Mouse (Mus musculus): ENCODE data around the gene Mrln.
"Not testable (repeated sequence)": the region's sequence is repeated elsewhere in the genome, so short reads cannot be mapped to it uniquely, and the experiment has no call there.

The Mrln gene

GRCm38 (mm10) chr10:70195279-70195678, 9.2 kb upstream of the Mrln start:
- no peak for DNase-seq (ENCODE audit: low read depth, low spot score)

GRCm38 (mm10) chr10:70195786-70196185, 8.7 kb upstream of the Mrln start:
- no peak for DNase-seq (ENCODE audit: low read depth, low spot score)

- no peak for DNase-seq (ENCODE audit: low read depth, low spot score)
Observed at GRCm38 (mm10) chr10:70196666-70197065, 7.8 kb upstream of the Mrln start.

GRCm38 (mm10) chr10:70197601-70198000, 6.9 kb upstream of the Mrln start:
- DNase-seq (ENCODE audit: low read depth, low spot score): no peak

- no peak for DNase-seq (ENCODE audit: low read depth, low spot score)
Observed at GRCm38 (mm10) chr10:70198012-70198411, 6.5 kb upstream of the Mrln start.

- DNase-seq (ENCODE audit: low read depth, low spot score): no peak
Observed at GRCm38 (mm10) chr10:70198951-70199463, 5.5 kb upstream of the Mrln start.

GRCm38 (mm10) chr10:70199466-70200210, 4.8 kb upstream of the Mrln start:
- DNase-seq (ENCODE audit: low read depth, low spot score): no peak

GRCm38 (mm10) chr10:70200889-70201500, 3.5 kb upstream of the Mrln start:
- DNase-seq (ENCODE audit: low read depth, low spot score): no peak

GRCm38 (mm10) chr10:70211281-70211680, 6.8 kb downstream of the Mrln start:
- no peak for DNase-seq (ENCODE audit: low read depth, low spot score)

- DNase-seq (ENCODE audit: low read depth, low spot score): no peak
Observed at GRCm38 (mm10) chr10:70220971-70221370, 16.5 kb downstream of the Mrln start.

GRCm38 (mm10) chr10:70222231-70222630, 17.8 kb downstream of the Mrln start:
- DNase-seq (ENCODE audit: low read depth, low spot score): not testable (repeated sequence)

GRCm38 (mm10) chr10:70224571-70224970, 20.1 kb downstream of the Mrln start:
- DNase-seq (ENCODE audit: low read depth, low spot score): no peak

GRCm38 (mm10) chr10:70225760-70226159, 21.3 kb downstream of the Mrln start:
- no peak for DNase-seq (ENCODE audit: low read depth, low spot score)

GRCm38 (mm10) chr10:70226608-70227007, 22.1 kb downstream of the Mrln start:
- no peak for DNase-seq (ENCODE audit: low read depth, low spot score)

GRCm38 (mm10) chr10:70230352-70230751, 25.9 kb downstream of the Mrln start:
- DNase-seq (ENCODE audit: low read depth, low spot score): no peak

- no peak for DNase-seq (ENCODE audit: low read depth, low spot score)
Observed at GRCm38 (mm10) chr10:70237936-70238335, 33.5 kb downstream of the Mrln start.

GRCm38 (mm10) chr10:70242751-70243444, 38.4 kb downstream of the Mrln start:
- no peak for DNase-seq (ENCODE audit: low read depth, low spot score)

GRCm38 (mm10) chr10:70244921-70245558, 40.6 kb downstream of the Mrln start, which contains the start of gene Slc16a9:
TSS of gene Slc16a9 (plus strand) at chr10:70245100.
- DNase-seq (ENCODE audit: low read depth, low spot score): no peak

- no peak for DNase-seq (ENCODE audit: low read depth, low spot score)
Observed at GRCm38 (mm10) chr10:70245559-70245945, 41.1 kb downstream of the Mrln start.

GRCm38 (mm10) chr10:70246076-70246475, 41.6 kb downstream of the Mrln start:
- no peak for DNase-seq (ENCODE audit: low read depth, low spot score)

GRCm38 (mm10) chr10:70250354-70250753, 45.9 kb downstream of the Mrln start:
- no peak for DNase-seq (ENCODE audit: low read depth, low spot score)

GRCm38 (mm10) chr10:70250766-70251165, 46.3 kb downstream of the Mrln start:
- no peak for DNase-seq (ENCODE audit: low read depth, low spot score)
